Mouse (Mus musculus): ENCODE measurements at regions not wholly inside any gene's neighbourhood (a gene's known extent, or its start where the extent isn't known, plus 50 kb on each side); places are given as distances from the start of the nearest gene placed in this dataset.

GRCm38 (mm10) chr13:59888038-59889016 lies 65.4 kb upstream of the Tut7 start:
- no peak; the same call in 1 of the 2 replicates for ATAC-seq (replicated peaks; ENCODE audit: low read depth, poor library complexity, severe bottlenecking)

- no peak for ATAC-seq (replicated peaks; ENCODE audit: low read depth, poor library complexity, severe bottlenecking)
Observed at GRCm38 (mm10) chr13:59887306-59887705, 64.4 kb upstream of the Tut7 start.

- no peak for ATAC-seq (replicated peaks; ENCODE audit: low read depth, poor library complexity, severe bottlenecking)
Observed at GRCm38 (mm10) chr13:59886572-59886971, 63.6 kb upstream of the Tut7 start.

- ATAC-seq (replicated peaks; ENCODE audit: low read depth, poor library complexity, severe bottlenecking): no peak
Observed at GRCm38 (mm10) chr13:59881989-59882784, 59.2 kb upstream of the Tut7 start.

- no peak for ATAC-seq (replicated peaks; ENCODE audit: low read depth, poor library complexity, severe bottlenecking)
Observed at GRCm38 (mm10) chr13:59880055-59880454, 57.1 kb upstream of the Tut7 start.

- ATAC-seq (replicated peaks; ENCODE audit: low read depth, poor library complexity, severe bottlenecking): peak; percentile 94
Observed at GRCm38 (mm10) chr13:59875637-59876036, 52.7 kb upstream of the Tut7 start.

GRCm38 (mm10) chr13:59874137-59874931 lies 51.4 kb upstream of the Tut7 start:
- ATAC-seq (replicated peaks; ENCODE audit: low read depth, poor library complexity, severe bottlenecking): no peak

Data from common myeloid progenitor, adult 5-6 weeks (primary cell).